Mouse (Mus musculus): ENCODE results near the gene Gtf2i. TPM values are rescaled to one million over a fixed set of nuclear protein-coding genes. Genes with fewer than 3 reads are reported as not detected.

The Gtf2i gene
- polyA plus RNA-seq, 1 experiment from 2014 or later = 132 TPM

DNA sequence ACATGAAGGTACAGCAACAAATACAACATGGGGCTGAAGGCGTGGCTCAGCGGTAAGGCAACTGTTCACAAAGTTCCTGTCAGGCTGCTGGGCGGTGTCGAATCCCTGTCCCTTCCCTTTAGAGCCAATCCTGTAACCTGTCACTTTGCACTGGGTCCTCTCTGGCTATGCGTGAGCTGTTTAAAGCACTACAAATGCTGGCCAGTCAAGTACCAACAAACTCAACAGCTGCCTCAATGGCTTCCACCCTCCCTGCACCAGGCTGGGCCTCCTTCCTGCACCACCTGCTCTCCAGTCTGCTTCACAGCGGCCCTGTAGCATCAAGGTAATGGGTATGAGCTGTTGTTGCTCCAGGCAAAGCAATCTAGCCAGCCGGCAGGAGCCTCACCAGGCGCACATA, 45.8 kb downstream of the Gtf2i start:
- Histone ChIP-seq H3K4me2 (ENCODE audit: low read length) (no peak overlapping the region), H3K27ac (replicated peaks in 1 of 2; ENCODE audit: control insufficient read depth in 1 of 2, insufficient read depth in 1 of 2, low read depth in 2 of 2, low read length in 2 of 2) (no peak overlapping the region), H3K27me3 (ENCODE audit: control insufficient read depth, insufficient read depth, low read length) (no peaks in the 10 kb centered on the region), H3K9ac (ENCODE audit: low read length) (no peak overlapping the region), H3K4me1 (ENCODE audit: control insufficient read depth in 2 of 2, insufficient read depth in 2 of 2, low read length in 2 of 2) (no peaks in the 10 kb centered on the region), H3K9me3 (ENCODE audit: control insufficient read depth, low read length) (no peaks in the 10 kb centered on the region), H3K4me3 (ENCODE audit: control insufficient read depth in 1 of 2, insufficient read depth in 1 of 2, low read depth in 1 of 2, low read length in 2 of 2) (no peak overlapping the region), H3K36me3 (ENCODE audit: control insufficient read depth, insufficient read depth, low read length) (peaks cover 100% of the 10 kb centered on the region)
- no peak for ATAC-seq (ENCODE audit: insufficient number of reproducible peaks, insufficient read depth, low FRiP score, low read depth)
- WGBS = 95% methylated on average over 8 of the region's 8 CpGs

- no peaks in the 10 kb centered on the region for H3K9me3 ChIP-seq (ENCODE audit: control insufficient read depth, low read length)
- peaks cover 100% of the 10 kb centered on the region for H3K36me3 ChIP-seq (ENCODE audit: control insufficient read depth, insufficient read depth, low read length)
- no peak overlapping the region for H3K27ac ChIP-seq (replicated peaks in 1 of 2; ENCODE audit: control insufficient read depth in 1 of 2, insufficient read depth in 1 of 2, low read depth in 2 of 2, low read length in 2 of 2)
- no peaks in the 10 kb centered on the region for H3K4me1 ChIP-seq (ENCODE audit: control insufficient read depth in 2 of 2, insufficient read depth in 2 of 2, low read length in 2 of 2)
- WGBS = 85% methylated on average over 18 of the region's 18 CpGs
- no peak for ATAC-seq (ENCODE audit: insufficient number of reproducible peaks, insufficient read depth, low FRiP score, low read depth)
- no peak overlapping the region for H3K9ac ChIP-seq (ENCODE audit: low read length)
- no peak overlapping the region for H3K4me2 ChIP-seq (ENCODE audit: low read length)
- H3K27me3 ChIP-seq (ENCODE audit: control insufficient read depth, insufficient read depth, low read length) = no peaks in the 10 kb centered on the region
- no peak overlapping the region for H3K4me3 ChIP-seq (ENCODE audit: control insufficient read depth in 1 of 2, insufficient read depth in 1 of 2, low read depth in 1 of 2, low read length in 2 of 2)
Observed at GRCm38 (mm10) chr5:134266404-134266803, 48.2 kb downstream of the Gtf2i start.

- Histone ChIP-seq H3K36me3 (ENCODE audit: control insufficient read depth, insufficient read depth, low read length) (peaks cover 100% of the 10 kb centered on the region), H3K4me1 (ENCODE audit: control insufficient read depth in 2 of 2, insufficient read depth in 2 of 2, low read length in 2 of 2) (no peaks in the 10 kb centered on the region), H3K27me3 (ENCODE audit: control insufficient read depth, insufficient read depth, low read length) (no peaks in the 10 kb centered on the region), H3K4me3 (ENCODE audit: control insufficient read depth in 1 of 2, insufficient read depth in 1 of 2, low read depth in 1 of 2, low read length in 2 of 2) (no peak overlapping the region), H3K4me2 (ENCODE audit: low read length) (no peak overlapping the region), H3K9me3 (ENCODE audit: control insufficient read depth, low read length) (no peaks in the 10 kb centered on the region), H3K27ac (replicated peaks in 1 of 2; ENCODE audit: control insufficient read depth in 1 of 2, insufficient read depth in 1 of 2, low read depth in 2 of 2, low read length in 2 of 2) (no peak overlapping the region), H3K9ac (ENCODE audit: low read length) (no peak overlapping the region)
- WGBS = 80% methylated on average over 2 of the region's 2 CpGs
- no peak for ATAC-seq (ENCODE audit: insufficient number of reproducible peaks, insufficient read depth, low FRiP score, low read depth)
Observed at GRCm38 (mm10) chr5:134265890-134266289, 48.7 kb downstream of the Gtf2i start.

- no peak overlapping the region for H3K27ac ChIP-seq (replicated peaks in 1 of 2; ENCODE audit: control insufficient read depth in 1 of 2, insufficient read depth in 1 of 2, low read depth in 2 of 2, low read length in 2 of 2)
- peaks cover 97% of the 10 kb centered on the region for H3K36me3 ChIP-seq (ENCODE audit: control insufficient read depth, insufficient read depth, low read length)
- ATAC-seq (ENCODE audit: insufficient number of reproducible peaks, insufficient read depth, low FRiP score, low read depth) = no peak
- 92% methylated on average over 9 of the region's 9 CpGs for WGBS
- no peaks in the 10 kb centered on the region for H3K27me3 ChIP-seq (ENCODE audit: control insufficient read depth, insufficient read depth, low read length)
- no peak overlapping the region for H3K4me2 ChIP-seq (ENCODE audit: low read length)
- no peak overlapping the region for H3K9ac ChIP-seq (ENCODE audit: low read length)
- no peaks in the 10 kb centered on the region for H3K9me3 ChIP-seq (ENCODE audit: control insufficient read depth, low read length)
- H3K4me1 ChIP-seq (ENCODE audit: control insufficient read depth in 2 of 2, insufficient read depth in 2 of 2, low read length in 2 of 2) = no peaks in the 10 kb centered on the region
- H3K4me3 ChIP-seq (ENCODE audit: control insufficient read depth in 1 of 2, insufficient read depth in 1 of 2, low read depth in 1 of 2, low read length in 2 of 2) = no peak overlapping the region
Observed at GRCm38 (mm10) chr5:134260001-134260636, 54.4 kb downstream of the Gtf2i start.

- Histone ChIP-seq H3K4me3 (ENCODE audit: control insufficient read depth in 1 of 2, insufficient read depth in 1 of 2, low read depth in 1 of 2, low read length in 2 of 2) (no peak overlapping the region), H3K9ac (ENCODE audit: low read length) (no peak overlapping the region), H3K4me1 (ENCODE audit: control insufficient read depth in 2 of 2, insufficient read depth in 2 of 2, low read length in 2 of 2) (no peaks in the 10 kb centered on the region), H3K27ac (replicated peaks in 1 of 2; ENCODE audit: control insufficient read depth in 1 of 2, insufficient read depth in 1 of 2, low read depth in 2 of 2, low read length in 2 of 2) (no peak overlapping the region), H3K9me3 (ENCODE audit: control insufficient read depth, low read length) (no peaks in the 10 kb centered on the region), H3K27me3 (ENCODE audit: control insufficient read depth, insufficient read depth, low read length) (no peaks in the 10 kb centered on the region), H3K36me3 (ENCODE audit: control insufficient read depth, insufficient read depth, low read length) (peaks cover 97% of the 10 kb centered on the region), H3K4me2 (ENCODE audit: low read length) (no peak overlapping the region)
- WGBS = 85% methylated on average over 2 of the region's 2 CpGs
- no peak for ATAC-seq (ENCODE audit: insufficient number of reproducible peaks, insufficient read depth, low FRiP score, low read depth)
Observed at GRCm38 (mm10) chr5:134258934-134259333, 55.6 kb downstream of the Gtf2i start.

- H3K4me3 ChIP-seq (ENCODE audit: control insufficient read depth in 1 of 2, insufficient read depth in 1 of 2, low read depth in 1 of 2, low read length in 2 of 2) = no peak overlapping the region
- no peak overlapping the region for H3K4me2 ChIP-seq (ENCODE audit: low read length)
- H3K4me1 ChIP-seq (ENCODE audit: control insufficient read depth in 2 of 2, insufficient read depth in 2 of 2, low read length in 2 of 2) = no peaks in the 10 kb centered on the region
- H3K27ac ChIP-seq (replicated peaks in 1 of 2; ENCODE audit: control insufficient read depth in 1 of 2, insufficient read depth in 1 of 2, low read depth in 2 of 2, low read length in 2 of 2) = no peak overlapping the region
- no peak overlapping the region for H3K9ac ChIP-seq (ENCODE audit: low read length)
- no peaks in the 10 kb centered on the region for H3K27me3 ChIP-seq (ENCODE audit: control insufficient read depth, insufficient read depth, low read length)
- 71% methylated on average over 4 of the region's 4 CpGs for WGBS
- peaks cover 97% of the 10 kb centered on the region for H3K36me3 ChIP-seq (ENCODE audit: control insufficient read depth, insufficient read depth, low read length)
- ATAC-seq (ENCODE audit: insufficient number of reproducible peaks, insufficient read depth, low FRiP score, low read depth) = no peak
- no peaks in the 10 kb centered on the region for H3K9me3 ChIP-seq (ENCODE audit: control insufficient read depth, low read length)
Observed at GRCm38 (mm10) chr5:134258395-134258794, 56.2 kb downstream of the Gtf2i start.

GRCm38 (mm10) chr5:134257349-134258031, 57.1 kb downstream of the Gtf2i start:
- WGBS = 80% methylated on average over 13 of the region's 13 CpGs
- H3K4me2 ChIP-seq (ENCODE audit: low read length) = no peak overlapping the region
- no peak overlapping the region for H3K4me3 ChIP-seq (ENCODE audit: control insufficient read depth in 1 of 2, insufficient read depth in 1 of 2, low read depth in 1 of 2, low read length in 2 of 2)
- no peak for ATAC-seq (ENCODE audit: insufficient number of reproducible peaks, insufficient read depth, low FRiP score, low read depth)
- H3K36me3 ChIP-seq (ENCODE audit: control insufficient read depth, insufficient read depth, low read length) = peaks cover 97% of the 10 kb centered on the region
- no peak overlapping the region for H3K9ac ChIP-seq (ENCODE audit: low read length)
- H3K9me3 ChIP-seq (ENCODE audit: control insufficient read depth, low read length) = no peaks in the 10 kb centered on the region
- no peaks in the 10 kb centered on the region for H3K4me1 ChIP-seq (ENCODE audit: control insufficient read depth in 2 of 2, insufficient read depth in 2 of 2, low read length in 2 of 2)
- H3K27me3 ChIP-seq (ENCODE audit: control insufficient read depth, insufficient read depth, low read length) = no peaks in the 10 kb centered on the region
- H3K27ac ChIP-seq (replicated peaks in 1 of 2; ENCODE audit: control insufficient read depth in 1 of 2, insufficient read depth in 1 of 2, low read depth in 2 of 2, low read length in 2 of 2) = no peak overlapping the region

DNA sequence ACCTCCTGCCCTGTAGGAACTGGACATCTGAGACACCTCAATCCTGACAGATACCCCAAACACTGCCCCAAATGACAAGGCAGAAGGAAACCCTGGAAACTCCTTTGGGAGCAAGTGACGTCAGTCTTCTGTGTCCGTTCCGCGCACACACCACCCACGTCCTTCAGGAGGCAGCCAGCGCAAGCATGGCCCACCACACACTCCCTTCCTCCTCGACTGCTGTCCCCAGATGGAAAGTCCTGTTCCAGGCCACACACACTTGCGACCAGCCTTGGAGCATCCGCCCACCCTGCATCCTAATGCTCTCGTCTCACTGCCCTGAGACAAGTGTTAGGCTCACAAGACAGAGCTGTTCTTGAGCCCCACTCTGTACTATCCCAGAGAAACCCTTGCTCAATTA, 59.3 kb downstream of the Gtf2i start:
- Histone ChIP-seq H3K27ac (replicated peaks in 1 of 2; ENCODE audit: control insufficient read depth in 1 of 2, insufficient read depth in 1 of 2, low read depth in 2 of 2, low read length in 2 of 2) (no peak overlapping the region), H3K36me3 (ENCODE audit: control insufficient read depth, insufficient read depth, low read length) (peaks cover 97% of the 10 kb centered on the region), H3K9me3 (ENCODE audit: control insufficient read depth, low read length) (no peaks in the 10 kb centered on the region), H3K4me2 (ENCODE audit: low read length) (no peak overlapping the region), H3K4me1 (ENCODE audit: control insufficient read depth in 2 of 2, insufficient read depth in 2 of 2, low read length in 2 of 2) (no peaks in the 10 kb centered on the region), H3K9ac (ENCODE audit: low read length) (no peak overlapping the region), H3K27me3 (ENCODE audit: control insufficient read depth, insufficient read depth, low read length) (no peaks in the 10 kb centered on the region), H3K4me3 (ENCODE audit: control insufficient read depth in 1 of 2, insufficient read depth in 1 of 2, low read depth in 1 of 2, low read length in 2 of 2) (no peak overlapping the region)
- WGBS = 90% methylated on average over 10 of the region's 10 CpGs
- no peak for ATAC-seq (ENCODE audit: insufficient number of reproducible peaks, insufficient read depth, low FRiP score, low read depth)
